Mouse (Mus musculus) E14TG2a.4 (cell line): ENCODE results near the gene Lnx2.

Source experiments
- CTCF ChIP-seq: conservative IDR thresholded peaks from 2 replicates; pipeline ENCODE4 v1.5.1; 2014; ENCODE audit warnings: low read length
- NANOG ChIP-seq: IDR thresholded peaks from 2 replicates; pipeline ENCODE4 v1.6.1; 2014; ENCODE audit warnings: borderline replicate concordance, low read length, mixed read lengths
- POU5F1 ChIP-seq: IDR thresholded peaks from 2 replicates; pipeline ENCODE4 v1.6.1; 2014; ENCODE audit warnings: low read length, borderline replicate concordance

- TF ChIP-seq POU5F1 (no peak), CTCF (no peak), NANOG (no peak)
Observed at GRCm38 (mm10) chr5:147045311-147045710, 31.1 kb downstream of the Lnx2 start.
